Mouse (Mus musculus): ENCODE data around the gene AB124611.
"Not testable (repeated sequence)": the region's sequence is repeated elsewhere in the genome, so short reads cannot be mapped to it uniquely, and the experiment has no call there.

The AB124611 gene

DNA sequence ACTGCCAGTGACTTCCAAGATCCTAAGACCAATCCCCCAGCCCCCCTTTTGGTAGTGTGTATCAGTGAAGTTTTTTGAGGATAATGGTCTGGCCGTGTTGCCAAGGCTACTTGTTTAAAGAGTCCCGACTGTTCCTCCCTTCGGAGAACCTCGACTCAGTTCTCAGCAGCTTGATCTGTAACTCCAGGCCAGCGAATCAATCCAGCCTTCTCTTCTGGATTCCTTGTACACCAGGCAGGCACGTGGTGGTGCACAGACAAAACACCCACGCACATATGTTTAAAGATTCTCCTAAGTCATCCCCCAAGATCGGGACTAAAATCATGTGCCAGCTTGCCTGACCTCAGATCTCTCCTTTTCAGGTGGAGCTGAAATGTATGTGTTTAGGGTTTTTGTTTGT is 68.4 kb downstream of the AB124611 start:
- DNase-seq (ENCODE audit: extremely low read depth, insufficient read length, low spot score): not testable (repeated sequence)

DNA sequence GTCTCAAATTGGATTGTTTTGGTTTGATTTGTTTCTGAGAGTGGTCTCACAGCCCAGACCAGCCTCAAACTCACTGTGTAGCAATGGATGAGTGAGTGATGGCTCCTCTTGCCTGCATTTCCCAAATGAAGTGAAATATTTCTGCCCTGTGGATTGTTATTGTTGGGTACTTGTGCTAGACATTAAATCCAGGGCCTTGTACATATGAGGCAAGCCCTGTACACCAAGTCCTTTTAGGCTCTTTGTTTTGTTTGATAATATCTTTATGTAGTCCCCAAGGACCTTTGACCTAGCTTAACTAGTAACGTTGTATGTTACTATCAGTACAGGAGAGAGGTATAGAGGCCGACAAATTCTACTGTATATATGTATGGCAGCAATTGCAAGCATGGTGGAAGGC is 68.9 kb downstream of the AB124611 start:
- no peak for DNase-seq (ENCODE audit: extremely low read depth, insufficient read length, low spot score)

Measured in 3134 (cell line).